Mouse (Mus musculus): ENCODE measurements around the gene Ppp4r4.

DNA sequence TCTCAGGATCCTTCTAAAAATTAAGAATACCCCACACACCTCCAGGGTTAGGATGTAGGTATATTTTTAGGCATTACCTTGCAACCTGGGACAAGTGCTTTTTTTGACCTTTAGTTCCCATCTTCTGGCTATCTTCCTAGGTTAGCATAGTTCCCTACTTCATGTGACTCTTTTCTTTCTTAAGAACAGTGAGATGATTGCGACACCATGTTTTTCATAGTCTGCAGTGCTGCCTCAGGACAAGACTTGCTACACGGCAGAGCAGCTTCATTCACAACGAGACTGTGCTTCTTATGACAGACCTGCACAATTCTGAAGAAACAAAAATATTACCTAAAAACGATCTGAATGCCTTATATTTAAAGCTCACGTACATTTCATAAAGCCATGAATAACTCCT is 24.8 kb downstream of the Ppp4r4 start:
- TF ChIP-seq CTCF (IDR thresholded peaks at IDR 0.05; ENCODE audit: control insufficient read depth, insufficient read depth, insufficient read length) (no peak), MAX (IDR thresholded peaks at IDR 0.05) (no peak)

Measured in C2C12 (cell line).